13 mouse cellular contexts compared by ENCODE assay signal in the genomic region with DNA sequence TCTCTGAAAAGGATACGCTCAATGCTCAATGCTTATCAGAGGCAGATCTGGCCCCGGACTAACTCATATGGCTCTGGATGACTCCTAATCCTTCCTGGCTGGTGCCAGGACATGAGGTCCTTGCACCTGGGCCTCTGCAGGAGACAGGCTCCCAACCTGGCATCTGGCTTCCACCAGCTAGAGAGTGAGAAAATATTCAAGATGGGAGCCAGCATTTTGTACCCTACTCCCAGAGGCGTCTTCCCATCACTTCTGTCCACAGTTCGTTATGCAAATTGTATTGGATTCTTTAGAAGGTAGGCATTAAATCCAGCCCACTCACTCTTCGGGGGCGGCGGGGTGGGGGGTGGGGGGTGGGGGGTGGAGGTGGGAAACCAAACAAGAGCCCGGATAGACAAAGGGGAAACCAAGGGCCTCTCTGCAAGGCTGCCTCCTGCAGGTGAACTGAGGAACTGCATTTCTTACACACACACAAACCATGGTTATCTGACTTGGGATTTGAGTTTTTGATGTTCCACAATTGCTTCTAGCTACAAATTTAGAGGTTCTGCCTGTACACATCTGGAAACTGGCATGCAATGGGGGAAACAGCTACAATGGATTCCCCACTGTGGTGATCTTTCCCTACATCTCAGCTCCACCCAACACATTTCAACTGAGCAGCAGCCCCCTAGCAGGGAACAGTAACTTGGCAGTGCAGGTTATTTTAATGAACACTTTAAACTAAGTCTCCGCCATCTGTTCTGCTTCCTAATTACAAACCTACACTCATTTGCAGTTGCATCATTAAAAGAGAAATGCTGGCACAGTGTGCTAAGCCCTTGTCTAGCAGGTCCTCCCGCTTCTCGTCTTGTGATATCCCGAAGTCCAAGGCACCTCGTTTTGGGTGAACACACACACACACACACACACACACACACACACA.
DNase-seq lines count a peak whose midpoint lies in the region; ATAC-seq and TF ChIP-seq lines count a peak whose summit lies in the region.
"Had no signal": no experiment of that assay in that cellular context is flagged by ENCODE, and none has a peak within 500 bp of the region (broad histone marks: within the 10 kb centered on the region; RNA-seq: fewer than 3 reads in every experiment).

No protein-coding gene starts in this region.

- TF ChIP-seq EP300 in ES-Bruce4 (IDR thresholded peaks at IDR 0.05; ENCODE audit: insufficient read depth, low read depth, low read length), result no peak

- H3K9ac ChIP-seq in ES-Bruce4 (ENCODE audit: low read depth, poor library complexity, severe bottlenecking), result no peak overlapping the region
- no peak overlapping the region for H3K9ac ChIP-seq in forebrain, postnatal 0 days
- H3K9ac ChIP-seq: heart, embryonic 15.5 days; lung, embryonic 14.5 days had no signal

- no peak overlapping the region for H3K27ac ChIP-seq in ES-Bruce4 (ENCODE audit: insufficient read depth, low read length)
- peak overlapping the region; percentile 54 for H3K27ac ChIP-seq in forebrain, postnatal 0 days (ENCODE audit: low read depth, low read length)
- H3K27ac ChIP-seq in kidney, adult 2 months (ENCODE audit: insufficient read depth, low read depth, low read length), result no peak overlapping the region
- H3K27ac ChIP-seq: heart, embryonic 15.5 days had no signal

- no peaks in the 10 kb centered on the region for H3K36me3 ChIP-seq in ES-Bruce4 (ENCODE audit: control insufficient read depth, insufficient read depth, low read length, poor library complexity, severe bottlenecking)
- no peaks in the 10 kb centered on the region for H3K36me3 ChIP-seq in forebrain, postnatal 0 days (ENCODE audit: insufficient read depth)
- no peaks in the 10 kb centered on the region for H3K36me3 ChIP-seq in kidney, adult 2 months (ENCODE audit: control insufficient read depth, insufficient read depth, low read length)
- H3K36me3 ChIP-seq: heart, embryonic 15.5 days had no signal

- no peak overlapping the region for H3K4me2 ChIP-seq in forebrain, postnatal 0 days (ENCODE audit: low read depth)
- H3K4me2 ChIP-seq: heart, embryonic 15.5 days; lung, embryonic 14.5 days had no signal

- H3K27me3 ChIP-seq in ES-Bruce4 (ENCODE audit: control insufficient read depth, insufficient read depth, low read length, poor library complexity, severe bottlenecking), result no peaks in the 10 kb centered on the region
- no peaks in the 10 kb centered on the region for H3K27me3 ChIP-seq in forebrain, postnatal 0 days (ENCODE audit: insufficient read depth, low read length)
- H3K27me3 ChIP-seq in kidney, adult 2 months (replicated peaks; ENCODE audit: control insufficient read depth, insufficient read depth, low read length), result no peaks in the 10 kb centered on the region
- H3K27me3 ChIP-seq: heart, embryonic 15.5 days had no signal

- peak; percentile 27 for TF ChIP-seq CTCF in ES-Bruce4 (IDR thresholded peaks at IDR 0.05; ENCODE audit: low read depth, low read length)
- TF ChIP-seq CTCF in forebrain, postnatal 0 days (IDR thresholded peaks at IDR 0.05; ENCODE audit: low read depth), result peak; percentile 47
- TF ChIP-seq CTCF in kidney, adult 2 months (conservative IDR thresholded peaks at IDR 0.05; ENCODE audit: insufficient read depth, insufficient read length, low read depth, low read length), result no peak

- H3K4me1 ChIP-seq in ES-Bruce4 (ENCODE audit: control insufficient read depth, insufficient read depth, low read length), result no peaks in the 10 kb centered on the region
- H3K4me1 ChIP-seq in forebrain, postnatal 0 days (ENCODE audit: insufficient read depth), result 0 out of 2 replicates have a peak, but pooled peaks cover 11% of the 10 kb centered on the region
- H3K4me1 ChIP-seq in kidney, adult 2 months (ENCODE audit: control insufficient read depth, insufficient read depth, low read length), result no peaks in the 10 kb centered on the region
- H3K4me1 ChIP-seq: heart, embryonic 15.5 days had no signal

- DNase-seq in frontal cortex, postnatal 25 days (ENCODE audit: low spot score in 2 of 2), result no peak
- peak; percentile 83 for DNase-seq in forebrain, postnatal 0 days
- peak; percentile 32 to 43 for DNase-seq in left cerebral cortex, adult 9 months (ENCODE audit: low spot score in 2 of 2)
- DNase-seq in urinary bladder, postnatal 36 days (ENCODE audit: low spot score in 2 of 2), result no peak
- DNase-seq in cerebellum, adult 11-12 months, result no peak
- no peak for DNase-seq in kidney, adult 2 months
- DNase-seq: B cell, adult 2 months; cerebellum, adult 2 months; lung, embryonic 14.5 days had no signal

- ATAC-seq in frontal cortex, adult (ENCODE audit: low TSS enrichment), result peak; percentile 90
- peak; percentile 91 for ATAC-seq in forebrain, postnatal 0 days

- H3K4me3 ChIP-seq in ES-Bruce4 (ENCODE audit: low read depth, low read length), result no peak overlapping the region
- no peak overlapping the region for H3K4me3 ChIP-seq in forebrain, postnatal 0 days (ENCODE audit: low read depth, low read length)
- H3K4me3 ChIP-seq in kidney, adult 2 months (ENCODE audit: insufficient read depth, low read depth, low read length), result no peak overlapping the region
- H3K4me3 ChIP-seq: erythroblast, embryonic 14.5 days; heart, embryonic 15.5 days had no signal

- H3K9me3 ChIP-seq in ES-Bruce4 (replicated peaks; ENCODE audit: control insufficient read depth, insufficient read depth, low read length, poor library complexity, severe bottlenecking), result no peaks in the 10 kb centered on the region
- H3K9me3 ChIP-seq in forebrain, postnatal 0 days (ENCODE audit: low read length), result no peaks in the 10 kb centered on the region
- H3K9me3 ChIP-seq: heart, embryonic 15.5 days had no signal

- 36% methylated on average over 13 of the region's 13 CpGs for WGBS in forebrain, postnatal 0 days
- 79% methylated on average over 13 of the region's 13 CpGs for whole genome bisulfite sequencing in kidney, adult 2 months

- TF ChIP-seq POLR2A in ES-Bruce4 (IDR thresholded peaks at IDR 0.05; ENCODE audit: insufficient read depth, low read length), result no peak
- no peak for TF ChIP-seq POLR2A in kidney, adult 2 months (IDR thresholded peaks at IDR 0.05; ENCODE audit: low read depth, low read length)

Comparison
In these comparisons a context has a peak if more than half of its experiments do, and no peak if none do; other contexts are left out.
1. DNase-seq: peak in forebrain, postnatal 0 days (single experiment) and left cerebral cortex, adult 9 months (2 of 2); none in frontal cortex, postnatal 25 days (0 of 2), urinary bladder, postnatal 36 days (0 of 2), cerebellum, adult 11-12 months (single experiment) and kidney, adult 2 months (single experiment).